Mouse (Mus musculus) olfactory bulb, adult 2 months (tissue): ENCODE results near the gene Rap1gap2. TPM values are rescaled to one million over a fixed set of nuclear protein-coding genes. Genes with fewer than 3 reads are reported as not detected.

Source experiments
- H3K27ac ChIP-seq: fragments of 200-500 bp; 2 replicates; pipeline ENCODE4 v1.5.1; 2012; ENCODE audit warnings: low read depth, low read length; ENCODE audit not compliant: insufficient read depth
- H3K4me1 ChIP-seq: fragments of 200-500 bp; 2 replicates; pipeline ENCODE4 v1.6.1; 2012; ENCODE audit warnings: low read length; ENCODE audit not compliant: control insufficient read depth, insufficient read depth
- H3K4me3 ChIP-seq: fragments of 200-500 bp; 2 replicates; pipeline ENCODE4 v1.5.1; 2012; ENCODE audit warnings: mild to moderate bottlenecking, low read depth, low read length, moderate library complexity; ENCODE audit not compliant: insufficient read depth
- CTCF ChIP-seq: fragments of 200-500 bp; IDR thresholded peaks from 2 replicates; pipeline ENCODE4 v1.5.1; 2012; ENCODE audit warnings: low read depth, mild to moderate bottlenecking, low read length, moderate library complexity; ENCODE audit not compliant: insufficient read depth
- POLR2A ChIP-seq: fragments of 200-500 bp; IDR thresholded peaks from 2 replicates; pipeline ENCODE4 v1.6.1; 2012; ENCODE audit warnings: mild to moderate bottlenecking, low read depth, low read length, moderate library complexity; ENCODE audit not compliant: insufficient read depth
- WGBS: fragments of 180-500 bp; shearing (Covaris S2); methylation state at CpG from one replicate; pipeline ENCODE4 v1.1.7; 2018; 5-methylcytosine and 5-hydroxymethylcytosine counted together
- polyA plus RNA-seq: library from polyadenylated mRNA; stranded (reverse); fragments of >200 nt; gene quantifications from 2 replicates; pipeline ENCODE4 v1.2.4, GENCODE M21; 2012; ENCODE audit warnings: low replicate concordance; ENCODE audit not compliant: missing spikeins, insufficient read depth, insufficient read length

Gene Rap1gap2
- polyA plus RNA-seq, 1 experiment = not detected

DNA sequence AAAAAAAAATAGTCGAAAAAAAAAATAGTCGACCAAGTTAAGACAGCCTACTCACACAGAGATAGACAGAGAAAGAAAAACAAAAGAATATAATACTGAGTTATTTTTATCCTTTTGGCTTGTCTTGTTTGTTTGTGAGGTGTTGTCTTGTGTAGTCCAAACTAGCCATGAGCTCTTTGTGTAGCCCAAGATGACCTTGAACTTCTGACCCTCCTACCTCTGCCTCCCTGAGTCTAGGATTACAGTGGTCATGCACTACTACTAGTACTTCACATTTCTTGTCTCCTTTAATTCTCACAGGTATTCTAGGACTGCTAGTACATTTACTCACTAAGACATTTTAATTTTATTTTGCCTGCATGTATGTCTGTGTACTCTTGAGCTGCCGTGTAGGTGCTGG, 16.8 kb upstream of the Rap1gap2 start:
- peaks cover 6% of the 10 kb centered on the region for H3K4me1 ChIP-seq
- 75% methylated on average over 3 of the region's 3 CpGs for WGBS
- TF ChIP-seq POLR2A = no peak
- no peak for TF ChIP-seq CTCF
- H3K4me3 ChIP-seq = no peak overlapping the region
- no peak overlapping the region for H3K27ac ChIP-seq

DNA sequence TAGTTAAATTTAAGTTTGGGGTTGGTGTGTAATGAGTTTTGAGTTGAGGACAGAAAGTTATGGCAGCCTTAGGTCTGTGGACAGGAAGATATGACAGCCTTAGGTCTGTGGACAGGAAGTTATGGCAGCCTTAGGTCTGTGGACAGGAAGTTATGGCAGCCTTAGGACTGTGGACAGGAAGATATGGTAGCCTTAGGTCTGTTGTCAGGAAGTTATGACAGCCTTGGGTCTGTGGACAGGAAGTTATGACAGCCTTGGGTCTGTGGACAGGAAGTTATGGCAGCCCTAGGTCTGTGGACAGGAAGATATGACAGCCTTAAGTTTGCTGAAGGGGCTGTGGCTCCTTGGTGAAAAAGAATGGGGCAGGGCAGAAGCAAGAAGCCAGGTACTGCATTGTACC, 14.6 kb upstream of the Rap1gap2 start:
- Histone ChIP-seq H3K27ac (no peak overlapping the region), H3K4me1 (peaks cover 9% of the 10 kb centered on the region), H3K4me3 (no peak overlapping the region)
- TF ChIP-seq CTCF (no peak), POLR2A (no peak)

DNA sequence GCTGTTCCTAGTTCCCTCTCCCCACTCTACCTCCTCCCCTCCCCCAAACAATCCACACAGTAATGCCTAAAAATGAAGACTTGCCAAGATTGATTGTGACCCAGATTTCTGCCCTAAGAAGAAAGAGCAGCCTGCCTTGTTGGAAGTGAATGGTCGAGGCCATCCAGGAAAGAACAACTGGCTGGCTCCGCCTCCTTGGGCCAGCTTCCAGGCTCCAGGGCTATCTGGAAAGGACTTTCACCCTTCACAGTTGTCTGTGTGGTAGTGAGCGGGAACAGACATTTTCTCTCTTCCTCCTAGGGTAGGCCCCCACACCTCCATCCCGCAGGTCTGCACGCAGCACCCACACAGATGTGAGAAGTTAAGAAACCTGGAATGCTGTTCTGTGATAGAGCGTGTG, 13.0 kb upstream of the Rap1gap2 start:
- 78% methylated on average over 6 of the region's 6 CpGs for WGBS
- Histone ChIP-seq H3K27ac (no peak overlapping the region), H3K4me1 (peaks cover 9% of the 10 kb centered on the region), H3K4me3 (no peak overlapping the region)
- TF ChIP-seq CTCF = no peak
- TF ChIP-seq POLR2A = no peak

DNA sequence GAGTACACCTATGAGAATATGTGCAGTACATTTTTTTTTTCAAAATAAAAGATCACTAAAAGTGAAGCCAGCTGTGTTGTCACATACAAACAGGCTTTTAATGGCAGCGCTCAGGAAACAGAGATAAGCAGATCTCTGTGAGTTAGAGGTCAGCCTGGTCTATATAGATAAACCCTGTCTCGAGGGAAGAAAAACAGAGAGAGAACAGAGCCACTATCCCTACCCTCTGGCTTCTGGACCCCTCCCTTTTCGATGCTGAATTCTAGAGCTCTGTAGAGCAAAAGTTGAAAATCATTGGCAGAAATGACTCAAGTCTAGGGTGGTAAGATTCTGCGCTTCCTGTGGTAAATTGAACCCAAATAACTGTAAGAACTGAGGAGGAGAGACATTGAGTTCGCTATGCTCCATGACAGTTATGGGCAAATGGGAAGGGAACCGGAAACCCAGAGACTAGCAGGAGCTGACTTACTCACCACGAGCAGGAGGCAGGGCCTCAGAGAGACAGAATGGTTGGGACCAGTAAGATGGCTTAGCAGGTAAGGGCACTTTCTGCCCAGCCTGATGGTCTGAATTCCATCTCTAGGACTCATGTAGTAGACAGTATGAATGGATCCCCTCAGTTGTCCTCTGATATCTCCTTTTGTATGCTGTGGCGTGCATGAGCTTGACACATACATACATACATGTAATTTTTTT, 11.4 kb upstream of the Rap1gap2 start:
- TF ChIP-seq POLR2A (no peak), CTCF (no peak)
- Histone ChIP-seq H3K4me3 (no peak overlapping the region), H3K27ac (no peak overlapping the region), H3K4me1 (peaks cover 9% of the 10 kb centered on the region)
- 79% methylated on average over 8 of the region's 8 CpGs for WGBS

DNA sequence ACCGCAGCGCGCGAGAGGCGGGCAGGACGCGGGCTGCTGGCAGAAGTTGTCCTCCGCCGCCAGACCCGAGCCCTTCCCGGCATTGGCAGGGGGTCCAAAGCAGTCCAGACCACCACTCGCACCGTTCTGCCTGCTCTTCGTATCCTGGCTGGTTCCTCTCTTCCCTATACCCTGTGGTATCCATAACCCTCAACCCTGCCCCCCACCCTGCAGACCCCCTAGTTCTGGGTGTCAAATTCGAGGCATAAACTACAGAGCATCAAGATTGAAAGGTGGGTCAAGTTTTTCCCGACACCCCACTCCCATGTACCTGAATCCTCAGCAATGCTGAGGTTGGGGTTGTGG, 9.2 kb upstream of the Rap1gap2 start:
- TF ChIP-seq POLR2A = no peak
- no peak for TF ChIP-seq CTCF
- WGBS = 1% methylated on average over 16 of the region's 16 CpGs
- peak overlapping the region; percentile 47; the same call in 1 of the 2 replicates for H3K27ac ChIP-seq

DNA sequence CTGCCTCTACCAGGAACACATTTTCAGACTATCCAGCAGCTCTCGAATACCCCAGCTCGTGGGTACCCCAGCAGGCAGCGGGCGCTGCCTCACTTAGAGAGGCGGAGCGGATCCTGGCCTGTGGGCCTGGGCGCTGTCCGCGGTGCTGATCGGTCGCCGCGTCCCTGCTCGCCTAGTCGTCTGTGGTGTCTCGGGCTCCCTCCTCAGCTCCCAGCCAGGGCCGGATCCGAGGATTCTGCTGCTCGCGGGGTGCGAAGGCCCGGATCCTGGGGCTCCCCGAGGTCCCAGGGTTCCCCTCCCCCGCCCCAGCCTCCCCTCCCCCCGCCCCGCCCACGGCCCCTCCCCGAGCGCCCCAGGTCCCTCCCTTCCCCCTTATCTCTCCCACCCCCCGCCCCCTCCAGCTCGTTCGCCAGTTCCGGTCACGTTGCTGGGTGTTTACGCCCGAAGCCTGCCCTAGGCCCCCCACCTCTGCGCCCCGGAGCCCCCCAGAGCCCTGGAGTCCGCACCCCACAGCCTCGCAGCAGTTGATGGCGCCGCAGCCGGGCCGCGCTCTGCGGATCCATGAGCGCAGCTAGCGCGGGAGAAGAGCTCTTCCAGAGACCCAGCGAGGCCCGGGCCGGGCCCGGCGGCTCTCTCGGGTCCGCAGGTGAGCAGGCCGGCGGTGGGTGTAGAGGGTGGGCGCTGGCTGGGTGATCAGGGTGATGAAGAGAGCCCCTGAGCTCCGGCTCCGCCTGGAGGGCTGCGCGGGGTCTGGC, 8.7 kb upstream of the Rap1gap2 start, which contains the start of gene Ccdc92b:
Gene Ccdc92b, plus strand, starts transcription at position 405 of the 755 bp plus-strand sequence.
- peaks cover 9% of the 10 kb centered on the region for H3K4me1 ChIP-seq
- peak within 1 kb of the TSS; percentile 74 for H3K4me3 ChIP-seq
- peak within 1 kb of the TSS; percentile 92 for H3K27ac ChIP-seq
- WGBS = under 1% methylated on average over 60 of the region's 63 CpGs
- TF ChIP-seq CTCF (no peak), POLR2A (peak; percentile 25; the same call in 1 of the 2 replicates)

More for the DNA sequence above, 9.2 kb upstream of the Rap1gap2 start:
- peak overlapping the region; percentile 74 for H3K4me3 ChIP-seq
- peaks cover 9% of the 10 kb centered on the region for H3K4me1 ChIP-seq

DNA sequence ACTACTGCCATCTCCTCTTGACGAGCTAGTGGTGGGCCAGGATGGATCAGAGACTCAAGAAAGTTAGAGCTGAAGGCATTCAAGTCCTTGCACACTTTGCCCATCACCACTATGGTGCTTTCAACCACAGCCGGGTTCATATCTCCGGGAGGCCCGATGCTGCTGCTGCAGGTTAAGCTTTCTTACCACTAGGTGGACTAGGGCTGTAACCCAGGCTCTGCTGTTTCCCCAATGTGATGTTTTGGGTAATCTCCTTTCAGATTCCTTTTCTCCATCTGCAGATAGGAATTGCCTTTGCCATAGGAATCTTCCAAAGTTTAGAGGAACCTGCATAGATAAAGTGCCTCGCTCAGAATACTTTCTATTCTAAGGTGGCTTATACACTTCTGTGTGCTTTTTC, 4.9 kb upstream of the Rap1gap2 start:
- TF ChIP-seq CTCF (no peak), POLR2A (no peak)
- Histone ChIP-seq H3K4me1 (peaks cover 4% of the 10 kb centered on the region; the same call in 1 of the 2 replicates), H3K27ac (no peak overlapping the region), H3K4me3 (no peak overlapping the region)
- WGBS = 64% methylated on average over 5 of the region's 5 CpGs

DNA sequence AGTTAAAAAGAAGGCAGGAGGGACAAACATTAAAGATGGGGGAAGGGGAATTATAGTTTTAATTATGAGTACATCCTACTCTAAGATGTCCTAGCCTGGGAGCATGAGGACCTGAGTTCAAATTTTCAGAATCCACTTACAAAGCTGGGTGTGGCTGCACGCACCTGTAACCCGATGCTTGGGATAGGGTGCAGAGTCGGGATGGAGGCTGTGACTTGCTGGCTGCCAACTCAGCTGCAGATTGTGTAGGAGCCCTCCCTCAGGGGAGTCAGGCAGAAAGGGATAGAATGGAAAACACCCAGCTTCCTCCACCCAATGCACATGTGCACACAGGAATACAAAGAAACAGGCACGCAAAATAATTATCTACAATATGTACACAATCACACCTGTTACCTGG, 2.7 kb upstream of the Rap1gap2 start:
- TF ChIP-seq POLR2A = no peak
- TF ChIP-seq CTCF = no peak
- 64% methylated on average over 4 of the region's 4 CpGs for WGBS

DNA sequence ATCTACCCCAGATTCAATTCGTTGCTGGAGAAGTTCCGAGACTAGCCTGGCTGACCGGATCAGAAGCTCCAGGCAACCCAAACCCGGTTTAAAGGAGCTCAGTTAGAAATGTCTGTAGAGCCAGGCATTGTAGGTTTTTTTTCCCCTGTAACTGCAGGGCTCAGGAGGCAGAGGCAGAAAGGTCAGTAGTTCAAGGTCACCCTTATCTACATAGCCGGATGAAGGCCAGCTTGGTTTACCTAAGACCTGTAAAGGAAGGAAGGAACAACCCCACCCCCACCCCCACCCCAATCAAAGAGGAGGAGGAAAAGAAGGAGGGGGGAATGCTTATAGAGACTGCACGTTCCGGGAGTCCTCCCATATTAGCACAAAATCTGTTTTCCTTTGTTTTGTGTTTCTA, 722 bp upstream of the Rap1gap2 start:
- Histone ChIP-seq H3K4me1 (peaks cover 4% of the 10 kb centered on the region; the same call in 1 of the 2 replicates), H3K27ac (no peak overlapping the region), H3K4me3 (no peak overlapping the region)
- 33% methylated on average over 7 of the region's 7 CpGs for WGBS
- TF ChIP-seq CTCF = no peak
- no peak for TF ChIP-seq POLR2A

More for the DNA sequence above, 2.7 kb upstream of the Rap1gap2 start:
- H3K4me3 ChIP-seq = no peak overlapping the region
- peaks cover 4% of the 10 kb centered on the region; the same call in 1 of the 2 replicates for H3K4me1 ChIP-seq
- no peak overlapping the region for H3K27ac ChIP-seq
